Mouse (Mus musculus) thymus, adult 2 months (tissue): Measurements from ENCODE around the gene Grhl3.

Source experiments
- CTCF ChIP-seq: fragments of 200-500 bp; IDR thresholded peaks from 2 replicates; pipeline ENCODE4 v1.5.1; 2012; ENCODE audit warnings: mild to moderate bottlenecking, control low read depth, low read length, moderate library complexity, borderline replicate concordance; ENCODE audit not compliant: control insufficient read depth, poor library complexity, insufficient read depth; ENCODE audit errors: extremely low read depth
- POLR2A ChIP-seq: fragments of 200-500 bp; IDR thresholded peaks from 2 replicates; pipeline ENCODE4 v1.6.1; 2012; ENCODE audit warnings: mild to moderate bottlenecking, low read length, control low read depth, moderate library complexity; ENCODE audit not compliant: control insufficient read depth, poor library complexity, insufficient read depth; ENCODE audit errors: extremely low read depth

DNA sequence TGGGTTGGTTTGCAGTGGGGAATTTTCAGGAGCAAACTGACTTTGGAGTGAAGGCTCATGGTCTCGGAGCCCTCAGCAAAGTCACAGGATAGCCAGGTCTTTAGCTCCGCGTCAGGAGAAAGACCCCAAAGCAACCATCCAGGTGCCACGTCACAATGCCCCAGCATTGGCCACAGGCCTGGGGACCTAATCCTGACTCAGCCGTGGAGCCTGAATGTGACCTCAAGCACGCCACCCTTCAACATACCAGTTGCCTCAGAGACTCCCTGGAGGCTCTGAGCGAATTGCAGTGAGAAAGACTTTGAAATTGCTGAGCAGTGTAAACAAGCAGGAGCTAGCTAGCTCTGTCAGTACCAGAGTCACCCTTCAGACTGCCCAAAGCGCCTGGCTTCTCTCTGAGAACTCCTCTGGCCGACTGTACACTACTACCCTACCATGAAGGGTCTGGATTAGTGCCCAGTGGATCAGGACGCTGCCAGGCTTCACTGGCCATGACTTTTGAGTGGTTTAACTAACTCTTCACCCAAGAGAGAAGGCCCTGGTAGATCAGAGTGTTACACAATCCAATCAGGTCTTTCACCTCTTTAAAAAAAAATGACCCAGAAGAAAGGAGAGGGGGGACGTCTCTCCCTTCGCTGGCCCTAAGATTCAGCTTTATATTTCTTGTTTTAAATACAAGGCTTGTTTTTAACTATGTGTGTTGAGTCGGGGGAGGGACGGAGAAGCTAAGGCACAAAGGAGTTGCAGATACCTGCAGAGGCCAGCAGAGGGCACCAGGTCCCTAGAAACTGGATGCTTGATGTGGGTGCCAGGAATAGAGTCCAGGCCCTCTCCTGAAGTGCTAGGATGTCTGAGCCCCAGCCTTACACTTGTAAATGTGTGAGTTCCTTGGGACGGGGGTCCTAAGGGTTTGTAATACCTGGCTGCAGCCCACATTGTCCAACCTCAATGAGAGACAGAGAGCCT is 56.8 kb downstream of the Grhl3 start:
- TF ChIP-seq POLR2A (no peak), CTCF (peak; percentile 78; the same call in 1 of the 2 replicates)
